ENCODE assay signal across 22 mouse cellular contexts in genomic region chr14:68807918-68808317, GRCm38 (mm10).
"Had no signal": no experiment of that assay in that cellular context is flagged by ENCODE, and none has a peak within 500 bp of the region (broad histone marks: within the 10 kb centered on the region; RNA-seq: fewer than 3 reads in every experiment).

No protein-coding gene starts in this region.

- H3K4me2 ChIP-seq: heart, embryonic 11.5 days; heart, embryonic 13.5 days; heart, embryonic 15.5 days; hindbrain, embryonic 13.5 days; hindbrain, embryonic 15.5 days; limb, embryonic 13.5 days; limb, embryonic 15.5 days; liver, embryonic 12.5 days had no signal

- H3K27me3 ChIP-seq: heart, embryonic 13.5 days; heart, embryonic 15.5 days; hindbrain, embryonic 13.5 days; hindbrain, embryonic 15.5 days; limb, embryonic 13.5 days; limb, embryonic 15.5 days; liver, embryonic 12.5 days had no signal

- ATAC-seq: hindbrain, postnatal 0 days; liver, embryonic 12.5 days had no signal

- H3K27ac ChIP-seq: heart, adult 2 months; heart, embryonic 13.5 days; heart, embryonic 15.5 days; hindbrain, embryonic 13.5 days; hindbrain, embryonic 15.5 days; hindbrain, postnatal 0 days; kidney, postnatal 0 days; layer of hippocampus, adult 2 months; limb, embryonic 13.5 days; limb, embryonic 15.5 days; liver, embryonic 12.5 days; liver, embryonic 14.5 days had no signal

- DNase-seq: gastrocnemius, postnatal 14 days; gastrocnemius, postnatal 36 days; heart, adult 11 months; heart, adult 2 months; heart, postnatal 14 days; heart, postnatal 36 days; kidney, adult 18-20 months; kidney, postnatal 14 days; layer of hippocampus, postnatal 36 days; left cerebral cortex, postnatal 4 days had no signal

- H3K9me3 ChIP-seq: heart, embryonic 13.5 days; heart, embryonic 15.5 days; hindbrain, embryonic 13.5 days; hindbrain, embryonic 15.5 days; limb, embryonic 13.5 days; limb, embryonic 15.5 days; liver, embryonic 12.5 days had no signal

- H3K9ac ChIP-seq: heart, embryonic 13.5 days; heart, embryonic 15.5 days; hindbrain, embryonic 13.5 days; hindbrain, embryonic 15.5 days; limb, embryonic 13.5 days; limb, embryonic 15.5 days; liver, embryonic 12.5 days; liver, embryonic 14.5 days had no signal

- H3K4me1 ChIP-seq: heart, embryonic 13.5 days; heart, embryonic 15.5 days; hindbrain, embryonic 13.5 days; hindbrain, embryonic 15.5 days; limb, embryonic 13.5 days; limb, embryonic 15.5 days; liver, embryonic 12.5 days had no signal

- H3K36me3 ChIP-seq: heart, embryonic 13.5 days; heart, embryonic 15.5 days; hindbrain, embryonic 13.5 days; hindbrain, embryonic 15.5 days; limb, embryonic 13.5 days; limb, embryonic 15.5 days; liver, embryonic 12.5 days had no signal

- H3K4me3 ChIP-seq: heart, adult 2 months; heart, embryonic 13.5 days; heart, embryonic 15.5 days; hindbrain, embryonic 13.5 days; hindbrain, embryonic 15.5 days; layer of hippocampus, adult 2 months; limb, embryonic 13.5 days; limb, embryonic 15.5 days; liver, embryonic 12.5 days had no signal
